Mouse (Mus musculus): ENCODE measurements around the gene Pole4. TPM values are rescaled to one million over a fixed set of nuclear protein-coding genes. Genes with fewer than 3 reads are reported as not detected.

Pole4 gene
- polyA plus RNA-seq, 1 experiment from 2014 or later = 82.6 TPM

GRCm38 (mm10) chr6:82744553-82744952 is 39.4 kb upstream of the Pole4 start:
- Histone ChIP-seq H3K9me3 (ENCODE audit: control insufficient read depth, low read length) (no peaks in the 10 kb centered on the region), H3K4me3 (ENCODE audit: low read length) (no peak overlapping the region), H3K36me3 (ENCODE audit: control insufficient read depth, insufficient read depth, low read length) (peaks cover 13% of the 10 kb centered on the region), H3K4me1 (ENCODE audit: control insufficient read depth, insufficient read depth, low read length) (peaks cover 10% of the 10 kb centered on the region; the same call in 1 of the 2 replicates), H3K27ac (ENCODE audit: low read length) (no peak overlapping the region), H3K9ac (ENCODE audit: low read depth, low read length) (no peak overlapping the region), H3K27me3 (replicated peaks; ENCODE audit: control insufficient read depth, insufficient read depth, low read length) (no peaks in the 10 kb centered on the region), H3K4me2 (ENCODE audit: low read depth, low read length) (no peak overlapping the region)
- 85% methylated on average over 9 of the region's 9 CpGs for WGBS
- ATAC-seq = no peak

GRCm38 (mm10) chr6:82741518-82741880 is 36.3 kb upstream of the Pole4 start:
- Histone ChIP-seq H3K4me1 (ENCODE audit: control insufficient read depth, insufficient read depth, low read length) (peaks cover 6% of the 10 kb centered on the region; the same call in 1 of the 2 replicates), H3K9me3 (ENCODE audit: control insufficient read depth, low read length) (no peaks in the 10 kb centered on the region), H3K27me3 (replicated peaks; ENCODE audit: control insufficient read depth, insufficient read depth, low read length) (no peaks in the 10 kb centered on the region), H3K36me3 (ENCODE audit: control insufficient read depth, insufficient read depth, low read length) (0 out of 2 replicates have a peak, but pooled peaks cover 10% of the 10 kb centered on the region), H3K4me3 (ENCODE audit: low read length) (no peak overlapping the region), H3K4me2 (ENCODE audit: low read depth, low read length) (no peak overlapping the region), H3K9ac (ENCODE audit: low read depth, low read length) (no peak overlapping the region), H3K27ac (ENCODE audit: low read length) (no peak overlapping the region)
- WGBS = 83% methylated on average over 5 of the region's 5 CpGs
- no peak for ATAC-seq

DNA sequence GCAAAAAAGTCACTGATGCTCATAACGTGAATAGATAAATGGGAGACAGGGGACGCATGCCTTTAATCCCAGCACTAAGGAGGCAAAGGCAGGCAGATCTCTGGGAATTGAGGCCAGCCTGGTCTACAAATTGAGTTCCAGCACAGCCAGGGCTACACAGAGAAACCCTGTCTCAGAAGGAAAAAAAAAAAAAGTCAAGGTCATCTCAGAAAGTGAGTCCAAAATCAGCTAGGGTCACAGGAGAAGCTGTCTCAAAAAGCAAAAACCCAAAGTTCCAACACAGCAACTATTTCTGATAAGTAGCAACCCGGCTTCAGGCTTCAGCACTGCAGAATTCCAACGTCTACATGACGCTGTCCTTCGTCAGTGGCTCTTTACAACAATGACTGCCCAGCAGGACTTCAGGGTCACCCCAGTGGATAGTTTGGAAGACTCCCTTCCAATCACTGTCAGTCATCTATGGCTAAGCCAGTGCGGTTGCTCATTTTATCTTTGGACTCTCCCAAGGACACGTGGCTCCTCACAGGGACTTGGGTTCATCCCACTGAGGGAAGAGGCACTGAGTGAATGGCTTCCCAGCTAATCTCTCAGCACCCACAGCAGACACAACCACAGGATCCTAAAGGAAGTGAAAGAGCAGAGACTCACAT is 35.8 kb upstream of the Pole4 start:
- Histone ChIP-seq H3K9ac (ENCODE audit: low read depth, low read length) (no peak overlapping the region), H3K4me1 (ENCODE audit: control insufficient read depth, insufficient read depth, low read length) (peaks cover 4% of the 10 kb centered on the region; the same call in 1 of the 2 replicates), H3K27me3 (replicated peaks; ENCODE audit: control insufficient read depth, insufficient read depth, low read length) (no peaks in the 10 kb centered on the region), H3K27ac (ENCODE audit: low read length) (no peak overlapping the region), H3K4me2 (ENCODE audit: low read depth, low read length) (no peak overlapping the region), H3K4me3 (ENCODE audit: low read length) (no peak overlapping the region), H3K36me3 (ENCODE audit: control insufficient read depth, insufficient read depth, low read length) (0 out of 2 replicates have a peak, but pooled peaks cover 10% of the 10 kb centered on the region), H3K9me3 (ENCODE audit: control insufficient read depth, low read length) (no peaks in the 10 kb centered on the region)
- ATAC-seq = no peak
- WGBS = 79% methylated on average over 8 of the region's 8 CpGs

- Histone ChIP-seq H3K9me3 (ENCODE audit: control insufficient read depth, low read length) (no peaks in the 10 kb centered on the region), H3K27me3 (replicated peaks; ENCODE audit: control insufficient read depth, insufficient read depth, low read length) (no peaks in the 10 kb centered on the region), H3K27ac (ENCODE audit: low read length) (no peak overlapping the region), H3K4me2 (ENCODE audit: low read depth, low read length) (peak overlapping the region; percentile 32; the same call in 1 of the 2 replicates), H3K4me1 (ENCODE audit: control insufficient read depth, insufficient read depth, low read length) (peaks cover 4% of the 10 kb centered on the region; the same call in 1 of the 2 replicates), H3K36me3 (ENCODE audit: control insufficient read depth, insufficient read depth, low read length) (0 out of 2 replicates have a peak, but pooled peaks cover 10% of the 10 kb centered on the region), H3K4me3 (ENCODE audit: low read length) (peak overlapping the region; percentile 19; the same call in 1 of the 2 replicates), H3K9ac (ENCODE audit: low read depth, low read length) (peak overlapping the region; percentile 44; the same call in 1 of the 2 replicates)
- whole genome bisulfite sequencing = 24% methylated on average over 6 of the region's 6 CpGs
- peak; percentile 92 for ATAC-seq
Observed at GRCm38 (mm10) chr6:82740269-82740668, 35.1 kb upstream of the Pole4 start.

GRCm38 (mm10) chr6:82737634-82738540 is 32.7 kb upstream of the Pole4 start:
- no peak overlapping the region for H3K4me3 ChIP-seq (ENCODE audit: low read length)
- 92% methylated on average over 27 of the region's 27 CpGs for WGBS
- H3K27ac ChIP-seq (ENCODE audit: low read length) = no peak overlapping the region

GRCm38 (mm10) chr6:82736626-82737600 is 31.7 kb upstream of the Pole4 start:
- H3K4me2 ChIP-seq (ENCODE audit: low read depth, low read length) = no peak overlapping the region
- no peak overlapping the region for H3K9ac ChIP-seq (ENCODE audit: low read depth, low read length)
- peaks cover 4% of the 10 kb centered on the region; the same call in 1 of the 2 replicates for H3K4me1 ChIP-seq (ENCODE audit: control insufficient read depth, insufficient read depth, low read length)
- ATAC-seq = no peak
- no peak overlapping the region for H3K4me3 ChIP-seq (ENCODE audit: low read length)
- no peaks in the 10 kb centered on the region for H3K27me3 ChIP-seq (replicated peaks; ENCODE audit: control insufficient read depth, insufficient read depth, low read length)
- H3K36me3 ChIP-seq (ENCODE audit: control insufficient read depth, insufficient read depth, low read length) = 0 out of 2 replicates have a peak, but pooled peaks cover 2% of the 10 kb centered on the region
- no peak overlapping the region for H3K27ac ChIP-seq (ENCODE audit: low read length)
- WGBS = 80% methylated on average over 25 of the region's 25 CpGs
- no peaks in the 10 kb centered on the region for H3K9me3 ChIP-seq (ENCODE audit: control insufficient read depth, low read length)

More at GRCm38 (mm10) chr6:82737634-82738540, 32.7 kb upstream of the Pole4 start:
- ATAC-seq = no peak
- Histone ChIP-seq H3K9me3 (ENCODE audit: control insufficient read depth, low read length) (no peaks in the 10 kb centered on the region), H3K36me3 (ENCODE audit: control insufficient read depth, insufficient read depth, low read length) (0 out of 2 replicates have a peak, but pooled peaks cover 2% of the 10 kb centered on the region), H3K9ac (ENCODE audit: low read depth, low read length) (no peak overlapping the region), H3K4me2 (ENCODE audit: low read depth, low read length) (no peak overlapping the region), H3K27me3 (replicated peaks; ENCODE audit: control insufficient read depth, insufficient read depth, low read length) (no peaks in the 10 kb centered on the region), H3K4me1 (ENCODE audit: control insufficient read depth, insufficient read depth, low read length) (peaks cover 4% of the 10 kb centered on the region; the same call in 1 of the 2 replicates)

- H3K27me3 ChIP-seq (replicated peaks; ENCODE audit: control insufficient read depth, insufficient read depth, low read length) = no peaks in the 10 kb centered on the region
- no peak overlapping the region for H3K4me3 ChIP-seq (ENCODE audit: low read length)
- no peak overlapping the region for H3K4me2 ChIP-seq (ENCODE audit: low read depth, low read length)
- WGBS = 76% methylated on average over 7 of the region's 7 CpGs
- H3K36me3 ChIP-seq (ENCODE audit: control insufficient read depth, insufficient read depth, low read length) = peaks cover 9% of the 10 kb centered on the region
- no peaks in the 10 kb centered on the region for H3K9me3 ChIP-seq (ENCODE audit: control insufficient read depth, low read length)
- H3K4me1 ChIP-seq (ENCODE audit: control insufficient read depth, insufficient read depth, low read length) = peaks cover 1% of the 10 kb centered on the region; the same call in 1 of the 2 replicates
- no peak overlapping the region for H3K27ac ChIP-seq (ENCODE audit: low read length)
- no peak overlapping the region for H3K9ac ChIP-seq (ENCODE audit: low read depth, low read length)
- no peak for ATAC-seq
Observed at GRCm38 (mm10) chr6:82735347-82735746, 30.2 kb upstream of the Pole4 start.

DNA sequence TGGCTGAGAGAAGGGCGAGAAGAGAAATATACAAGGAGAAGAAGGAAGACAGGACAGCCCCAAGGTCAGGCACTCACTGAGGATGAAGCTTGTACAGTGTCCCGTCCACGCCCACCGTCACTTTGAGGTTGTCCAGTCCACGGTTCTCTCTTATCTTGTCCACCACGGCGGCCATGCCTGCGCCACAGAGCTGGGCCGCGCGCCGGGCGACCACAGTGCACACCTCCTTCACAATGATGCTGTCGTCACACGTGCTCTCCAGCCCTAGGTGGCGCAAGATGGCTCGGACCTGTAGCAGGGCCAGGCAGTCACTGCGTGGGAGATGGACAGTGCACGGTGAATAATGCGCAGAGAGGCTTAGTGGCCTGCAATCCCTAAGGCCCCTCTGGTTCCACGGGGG is 23.5 kb upstream of the Pole4 start:
- ATAC-seq = no peak
- Histone ChIP-seq H3K4me3 (ENCODE audit: low read length) (no peak overlapping the region), H3K4me2 (ENCODE audit: low read depth, low read length) (no peak overlapping the region), H3K4me1 (ENCODE audit: control insufficient read depth, insufficient read depth, low read length) (peaks cover 3% of the 10 kb centered on the region), H3K27ac (ENCODE audit: low read length) (no peak overlapping the region), H3K27me3 (replicated peaks; ENCODE audit: control insufficient read depth, insufficient read depth, low read length) (no peaks in the 10 kb centered on the region), H3K36me3 (ENCODE audit: control insufficient read depth, insufficient read depth, low read length) (peaks cover 9% of the 10 kb centered on the region), H3K9ac (ENCODE audit: low read depth, low read length) (no peak overlapping the region), H3K9me3 (ENCODE audit: control insufficient read depth, low read length) (no peaks in the 10 kb centered on the region)
- 92% methylated on average over 21 of the region's 21 CpGs for WGBS

All from intestine, embryonic 16.5 days (tissue).